Mouse (Mus musculus) limb, embryonic 12.5 days (tissue): Measurements from ENCODE around the gene Rgs10. TPM values are rescaled to one million over a fixed set of nuclear protein-coding genes. Genes with fewer than 3 reads are reported as not detected.
A peak's percentile ranks its signal among the peaks of the same experiment; 100 is the strongest.

Experiments
- ATAC-seq: fragments of 200-750 bp; cut with Nextera tagmentation; 2 replicates; pipeline ENCODE4 v1.8.0; 2017; ENCODE audit warnings: low read depth, moderate TSS enrichment; ENCODE audit not compliant: insufficient number of reproducible peaks, insufficient read depth, low FRiP score, low TSS enrichment
- H3K27ac ChIP-seq: fragments of 300-500 bp; sonication (generic); 2 replicates; pipeline ENCODE4 v1.5.1; 2016; ENCODE audit warnings: mild to moderate bottlenecking, moderate library complexity
- H3K27me3 ChIP-seq: fragments of 300-500 bp; sonication (generic); 2 replicates; pipeline ENCODE4 v1.6.1; 2016; ENCODE audit warnings: mild to moderate bottlenecking, moderate library complexity
- H3K36me3 ChIP-seq: fragments of 300-500 bp; sonication (generic); 2 replicates; pipeline ENCODE4 v1.6.1; 2016; ENCODE audit warnings: mild to moderate bottlenecking, moderate library complexity
- H3K4me1 ChIP-seq: fragments of 300-500 bp; sonication (generic); replicated peaks from 2 replicates; pipeline ENCODE4 v1.6.1; 2016
- H3K4me2 ChIP-seq: fragments of 300-500 bp; sonication (generic); 2 replicates; pipeline ENCODE4 v1.6.1; 2016; ENCODE audit warnings: mild to moderate bottlenecking, moderate library complexity
- H3K4me3 ChIP-seq: fragments of 300-500 bp; sonication (generic); replicated peaks from 2 replicates; pipeline ENCODE4 v1.5.1; 2016; ENCODE audit warnings: mild to moderate bottlenecking
- H3K9ac ChIP-seq: fragments of 300-500 bp; sonication (generic); replicated peaks from 2 replicates; pipeline ENCODE4 v1.6.1; 2016; ENCODE audit warnings: mild to moderate bottlenecking, moderate library complexity
- H3K9me3 ChIP-seq: fragments of 300-500 bp; sonication (generic); 2 replicates; pipeline ENCODE4 v1.6.1; 2016; ENCODE audit warnings: mild to moderate bottlenecking, moderate library complexity
- WGBS: fragments of 180-500 bp; shearing (Covaris S2); methylation state at CpG from one replicate; pipeline ENCODE4 v1.1.7; 2016; 5-methylcytosine and 5-hydroxymethylcytosine counted together
- polyA plus RNA-seq: library from polyadenylated mRNA; unstranded; fragments of >200 nt; fragmentation: Nextera tagmentation; extraction: Ambion mirVana; gene quantifications from 2 replicates; pipeline ENCODE4 v1.2.1, GENCODE M21; 2016

The Rgs10 gene
- polyA plus RNA-seq, 1 experiment from 2014 or later, result 7.9 TPM

DNA sequence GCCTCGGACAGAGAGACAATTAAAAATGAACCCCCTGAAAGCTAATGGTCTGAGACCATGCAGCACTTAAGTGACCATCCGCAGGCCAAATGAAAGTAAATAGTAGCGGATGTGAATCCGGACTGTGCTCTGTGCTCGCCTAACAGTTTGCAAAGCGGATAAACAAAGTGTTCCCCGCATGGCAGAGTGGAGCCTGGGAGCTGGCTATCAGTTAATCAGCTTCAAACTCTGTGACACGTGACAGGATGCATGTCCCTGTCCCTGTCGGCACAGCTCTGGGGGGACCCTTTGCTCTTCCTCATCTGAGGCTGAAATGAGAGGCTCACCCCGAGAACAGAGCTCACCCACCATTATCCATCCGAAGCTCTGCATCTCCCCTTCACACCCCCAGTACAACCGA, 49.2 kb downstream of the Rgs10 start:
- H3K9me3 ChIP-seq, result 0 out of 2 replicates have a peak, but pooled peaks cover 5% of the 10 kb centered on the region
- 73% methylated on average over 12 of the region's 12 CpGs for WGBS

DNA sequence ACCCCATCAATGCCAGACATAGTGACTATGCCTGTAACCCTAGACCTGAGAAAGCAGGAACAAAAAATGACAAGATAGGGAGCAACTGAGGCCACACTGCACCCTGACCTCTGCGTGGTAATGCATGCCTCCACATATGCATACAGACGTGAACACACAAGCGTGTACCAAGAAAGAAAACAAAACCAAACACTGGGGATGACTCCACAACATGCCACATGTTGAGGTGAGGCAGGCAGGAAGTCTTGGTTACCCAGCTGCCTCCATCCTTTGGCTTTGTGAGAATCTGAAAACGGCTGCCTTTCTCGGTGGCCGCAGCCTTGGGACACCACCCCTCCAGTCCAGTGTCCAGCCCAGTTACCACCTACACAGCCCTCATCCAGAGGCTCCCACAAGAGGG, 49.7 kb downstream of the Rgs10 start:
- Histone ChIP-seq H3K4me1 (no peaks in the 10 kb centered on the region), H3K36me3 (no peaks in the 10 kb centered on the region), H3K9me3 (0 out of 2 replicates have a peak, but pooled peaks cover 5% of the 10 kb centered on the region), H3K27ac (no peak overlapping the region), H3K4me2 (no peak overlapping the region), H3K4me3 (no peak overlapping the region), H3K27me3 (no peaks in the 10 kb centered on the region), H3K9ac (no peak overlapping the region)
- WGBS, result 92% methylated on average over 6 of the region's 6 CpGs
- ATAC-seq, result no peak

More for the DNA sequence above, 49.2 kb downstream of the Rgs10 start:
- ATAC-seq, result no peak
- no peaks in the 10 kb centered on the region for H3K36me3 ChIP-seq
- no peak overlapping the region for H3K9ac ChIP-seq
- no peak overlapping the region for H3K4me2 ChIP-seq
- no peak overlapping the region for H3K27ac ChIP-seq
- H3K4me1 ChIP-seq, result no peaks in the 10 kb centered on the region
- H3K4me3 ChIP-seq, result no peak overlapping the region
- H3K27me3 ChIP-seq, result no peaks in the 10 kb centered on the region

GRCm38 (mm10) chr7:128366654-128367053, 51.9 kb downstream of the Rgs10 start:
- Histone ChIP-seq H3K36me3 (no peaks in the 10 kb centered on the region), H3K27ac (no peak overlapping the region), H3K9me3 (no peaks in the 10 kb centered on the region), H3K9ac (no peak overlapping the region), H3K4me3 (no peak overlapping the region), H3K4me1 (no peaks in the 10 kb centered on the region), H3K4me2 (no peak overlapping the region), H3K27me3 (no peaks in the 10 kb centered on the region)
- 60% methylated on average over 11 of the region's 11 CpGs for WGBS
- no peak for ATAC-seq

GRCm38 (mm10) chr7:128365096-128365715, 53.4 kb downstream of the Rgs10 start:
- H3K27me3 ChIP-seq, result no peaks in the 10 kb centered on the region
- H3K4me1 ChIP-seq, result no peaks in the 10 kb centered on the region
- no peak overlapping the region for H3K27ac ChIP-seq
- ATAC-seq, result no peak
- H3K4me3 ChIP-seq, result no peak overlapping the region
- 53% methylated on average over 4 of the region's 4 CpGs for WGBS
- H3K9me3 ChIP-seq, result no peaks in the 10 kb centered on the region
- H3K4me2 ChIP-seq, result no peak overlapping the region
- no peaks in the 10 kb centered on the region for H3K36me3 ChIP-seq
- no peak overlapping the region for H3K9ac ChIP-seq

DNA sequence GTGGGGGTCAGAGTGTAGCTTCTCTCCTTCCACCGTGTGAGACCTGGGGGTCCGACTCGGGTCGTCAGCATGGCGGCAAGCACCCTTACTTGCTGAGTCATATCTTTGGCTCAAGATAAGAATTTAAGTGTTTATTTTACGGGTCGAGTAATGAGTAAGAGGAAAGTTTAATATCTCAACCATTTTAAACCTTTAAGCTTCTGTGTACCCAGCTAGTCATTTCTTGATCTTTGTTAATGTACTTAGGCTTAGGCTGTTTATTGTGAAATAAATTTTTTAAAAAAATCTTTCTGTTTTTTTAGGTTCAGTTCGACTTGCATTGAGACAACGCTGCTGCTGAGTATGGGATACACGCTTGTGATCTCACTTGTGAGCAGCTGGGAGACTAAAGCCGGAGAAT, 54.0 kb downstream of the Rgs10 start:
- H3K9me3 ChIP-seq, result no peaks in the 10 kb centered on the region
- ATAC-seq, result no peak
- no peak overlapping the region for H3K27ac ChIP-seq
- H3K4me2 ChIP-seq, result no peak overlapping the region
- H3K27me3 ChIP-seq, result no peaks in the 10 kb centered on the region
- H3K4me3 ChIP-seq, result no peak overlapping the region
- H3K4me1 ChIP-seq, result no peaks in the 10 kb centered on the region
- H3K9ac ChIP-seq, result no peak overlapping the region
- 89% methylated on average over 11 of the region's 11 CpGs for WGBS
- no peaks in the 10 kb centered on the region for H3K36me3 ChIP-seq

GRCm38 (mm10) chr7:128363806-128364205, 54.8 kb downstream of the Rgs10 start:
- Histone ChIP-seq H3K9ac (no peak overlapping the region), H3K4me1 (no peaks in the 10 kb centered on the region), H3K27me3 (no peaks in the 10 kb centered on the region; the same call in 1 of the 2 replicates), H3K36me3 (no peaks in the 10 kb centered on the region), H3K4me2 (no peak overlapping the region), H3K27ac (no peak overlapping the region), H3K9me3 (no peaks in the 10 kb centered on the region), H3K4me3 (no peak overlapping the region)
- 65% methylated on average over 10 of the region's 10 CpGs for WGBS
- ATAC-seq, result no peak

- H3K36me3 ChIP-seq, result no peaks in the 10 kb centered on the region
- H3K4me2 ChIP-seq, result no peak overlapping the region
- no peak overlapping the region for H3K4me3 ChIP-seq
- no peak overlapping the region for H3K27ac ChIP-seq
- H3K9ac ChIP-seq, result no peak overlapping the region
- WGBS, result 69% methylated on average over 4 of the region's 4 CpGs
- H3K27me3 ChIP-seq, result no peaks in the 10 kb centered on the region; the same call in 1 of the 2 replicates
- no peak for ATAC-seq
- no peaks in the 10 kb centered on the region for H3K4me1 ChIP-seq
- H3K9me3 ChIP-seq, result no peaks in the 10 kb centered on the region
These were observed 55.6 kb downstream of the Rgs10 start for GRCm38 (mm10) chr7:128362916-128363315.

DNA sequence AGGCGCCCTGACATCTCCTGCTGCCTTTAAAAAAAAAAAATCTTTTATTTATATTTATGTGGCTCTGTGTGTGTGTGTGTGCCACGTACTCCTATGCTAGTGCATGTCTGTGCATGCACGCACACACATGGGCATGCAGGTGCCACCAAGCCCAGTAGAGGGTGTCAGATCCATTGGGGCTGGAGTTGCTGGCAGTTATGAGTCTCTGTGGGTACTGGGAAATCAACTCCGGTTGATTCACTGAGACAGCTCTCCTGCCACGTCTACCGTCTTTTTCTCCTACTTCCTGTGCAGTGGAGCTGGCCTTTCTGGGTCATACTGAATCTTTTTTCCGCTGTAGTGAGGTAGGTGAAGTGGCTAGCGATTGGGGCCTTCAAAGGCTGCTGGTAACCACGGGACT, 58.8 kb downstream of the Rgs10 start:
- no peak for ATAC-seq
- 82% methylated on average over 9 of the region's 9 CpGs for WGBS
- H3K36me3 ChIP-seq, result no peaks in the 10 kb centered on the region

GRCm38 (mm10) chr7:128359164-128359563, 59.4 kb downstream of the Rgs10 start:
- Histone ChIP-seq H3K27ac (no peak overlapping the region), H3K4me3 (no peak overlapping the region), H3K27me3 (no peaks in the 10 kb centered on the region; the same call in 1 of the 2 replicates), H3K36me3 (no peaks in the 10 kb centered on the region), H3K9ac (0 out of 2 replicates have a peak overlapping the region, but pooled peaks have one; percentile 1), H3K4me2 (no peak overlapping the region), H3K9me3 (no peaks in the 10 kb centered on the region), H3K4me1 (no peaks in the 10 kb centered on the region)
- 69% methylated on average over 7 of the region's 7 CpGs for WGBS
- ATAC-seq, result no peak

More for the DNA sequence above, 58.8 kb downstream of the Rgs10 start:
- no peaks in the 10 kb centered on the region for H3K4me1 ChIP-seq
- H3K27me3 ChIP-seq, result no peaks in the 10 kb centered on the region; the same call in 1 of the 2 replicates
- no peak overlapping the region for H3K4me3 ChIP-seq
- no peak overlapping the region for H3K27ac ChIP-seq
- no peak overlapping the region for H3K9ac ChIP-seq
- H3K9me3 ChIP-seq, result no peaks in the 10 kb centered on the region
- H3K4me2 ChIP-seq, result no peak overlapping the region

DNA sequence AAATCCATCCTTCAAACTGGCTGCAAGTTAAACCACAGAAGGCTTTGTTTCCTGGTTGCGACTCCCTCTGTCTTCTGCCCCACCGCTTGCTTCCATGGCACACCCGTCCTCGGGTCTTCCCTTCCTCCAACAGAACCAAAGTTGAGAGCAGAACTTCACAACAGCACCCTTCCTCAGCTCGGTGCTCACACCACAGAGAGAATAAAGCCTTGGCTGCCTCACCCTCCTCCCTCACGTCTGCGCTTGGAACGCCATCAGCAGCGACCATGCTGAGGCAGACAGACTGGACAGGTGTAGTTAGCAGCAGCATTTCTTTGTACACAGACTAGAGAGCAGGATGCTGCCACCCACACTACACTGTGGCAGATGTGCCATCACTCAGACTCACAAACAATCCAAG, 59.8 kb downstream of the Rgs10 start:
- Histone ChIP-seq H3K4me2 (no peak overlapping the region), H3K36me3 (no peaks in the 10 kb centered on the region), H3K4me3 (no peak overlapping the region), H3K9me3 (no peaks in the 10 kb centered on the region), H3K27ac (no peak overlapping the region), H3K27me3 (no peaks in the 10 kb centered on the region; the same call in 1 of the 2 replicates), H3K9ac (0 out of 2 replicates have a peak overlapping the region, but pooled peaks have one; percentile 1), H3K4me1 (no peaks in the 10 kb centered on the region)
- ATAC-seq, result no peak
- WGBS, result 72% methylated on average over 9 of the region's 9 CpGs

DNA sequence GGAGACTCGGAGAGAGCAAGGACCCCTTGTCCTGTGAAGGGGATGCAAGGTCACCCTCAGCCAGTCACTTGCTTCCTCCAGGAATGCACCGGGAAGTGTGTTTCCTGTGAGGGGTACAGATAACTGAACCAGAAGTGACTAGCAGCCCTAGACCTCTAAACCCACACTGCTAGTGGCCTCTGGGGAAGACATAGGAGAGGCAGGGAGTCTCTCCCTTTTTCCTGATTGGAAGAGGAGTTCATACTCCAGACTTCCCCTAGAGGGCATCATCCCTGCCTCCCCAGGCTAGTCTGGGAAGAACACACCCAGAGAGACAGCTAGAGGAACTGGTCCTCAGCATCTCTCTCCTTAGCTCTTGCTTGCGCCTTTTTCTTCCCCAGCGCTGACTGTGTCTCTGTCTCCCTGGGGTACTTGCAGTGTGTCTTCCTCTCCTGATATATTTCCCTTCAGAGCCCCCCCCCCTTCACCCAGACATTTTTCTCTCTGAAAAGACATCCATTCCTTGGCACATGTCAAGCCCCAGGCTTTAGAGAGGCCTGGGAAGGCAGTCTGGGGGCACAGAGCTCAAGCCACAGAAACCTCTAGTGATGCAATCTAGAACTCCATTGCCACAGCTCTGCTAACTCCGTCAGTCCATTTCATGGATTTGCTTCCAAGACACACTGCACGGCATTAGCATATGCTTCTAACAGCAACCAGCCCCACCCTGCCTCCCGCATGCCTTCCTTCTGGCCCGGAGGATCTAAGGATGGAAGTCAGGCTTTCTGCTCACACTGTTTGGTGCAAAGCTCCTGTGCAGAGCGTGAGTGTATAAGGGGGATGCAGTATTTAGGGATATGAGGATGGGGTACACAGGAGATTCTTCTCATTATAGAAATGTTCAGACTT, 61.4 kb downstream of the Rgs10 start:
- ATAC-seq, result no peak

More for the DNA sequence above, 61.4 kb downstream of the Rgs10 start:
- H3K27ac ChIP-seq, result no peak overlapping the region
- H3K9ac ChIP-seq, result no peak overlapping the region
- H3K36me3 ChIP-seq, result no peaks in the 10 kb centered on the region
- 68% methylated on average over 9 of the region's 9 CpGs for WGBS
- H3K27me3 ChIP-seq, result no peaks in the 10 kb centered on the region; the same call in 1 of the 2 replicates
- no peaks in the 10 kb centered on the region for H3K4me1 ChIP-seq
- H3K4me3 ChIP-seq, result no peak overlapping the region
- H3K9me3 ChIP-seq, result no peaks in the 10 kb centered on the region
- H3K4me2 ChIP-seq, result no peak overlapping the region
